15 mouse cellular contexts compared by ENCODE assay signal in genomic region chr4:56861551-56861950, GRCm38 (mm10).
"Had no signal": no experiment of that assay in that cellular context is flagged by ENCODE, and none has a peak within 500 bp of the region (broad histone marks: within the 10 kb centered on the region; RNA-seq: fewer than 3 reads in every experiment).

No protein-coding gene starts in this region.

- ATAC-seq: intestine, embryonic 15.5 days; midbrain, embryonic 16.5 days had no signal

- H3K27me3 ChIP-seq: intestine, embryonic 15.5 days; kidney, embryonic 15.5 days; limb, embryonic 13.5 days; lung, embryonic 15.5 days; midbrain, embryonic 12.5 days; neural tube, embryonic 13.5 days had no signal

- H3K9me3 ChIP-seq: intestine, embryonic 15.5 days; kidney, embryonic 15.5 days; limb, embryonic 13.5 days; lung, embryonic 15.5 days; midbrain, embryonic 12.5 days; neural tube, embryonic 13.5 days had no signal

- H3K9ac ChIP-seq: intestine, embryonic 15.5 days; kidney, embryonic 15.5 days; limb, embryonic 13.5 days; lung, embryonic 15.5 days; midbrain, embryonic 12.5 days; neural tube, embryonic 13.5 days had no signal

- H3K36me3 ChIP-seq: intestine, embryonic 15.5 days; kidney, embryonic 15.5 days; limb, embryonic 13.5 days; lung, embryonic 15.5 days; midbrain, embryonic 12.5 days; neural tube, embryonic 13.5 days had no signal

- H3K27ac ChIP-seq: intestine, embryonic 15.5 days; kidney, embryonic 15.5 days; limb, embryonic 13.5 days; lung, embryonic 15.5 days; midbrain, embryonic 12.5 days; neural tube, embryonic 13.5 days had no signal

- H3K4me2 ChIP-seq: intestine, embryonic 15.5 days; kidney, embryonic 15.5 days; limb, embryonic 13.5 days; lung, embryonic 15.5 days; midbrain, embryonic 12.5 days; neural tube, embryonic 13.5 days had no signal

- DNase-seq: kidney, adult 18-20 months; kidney, postnatal 14 days; left cerebral cortex, postnatal 4 days; retina, postnatal 1 day; right cerebral cortex, postnatal 4 days; spleen, adult 18-20 months; thymus, adult 18-20 months; thymus, postnatal 14 days had no signal

- H3K4me3 ChIP-seq: intestine, embryonic 15.5 days; kidney, embryonic 15.5 days; limb, embryonic 13.5 days; lung, embryonic 15.5 days; midbrain, embryonic 12.5 days; neural tube, embryonic 13.5 days had no signal
